Mouse (Mus musculus) left cerebral cortex, adult 18-20 months (tissue): ENCODE results near the gene Asic1. TPM values are rescaled to one million over a fixed set of nuclear protein-coding genes. Genes with fewer than 3 reads are reported as not detected.

Experiments
- DNase-seq, 2 experiments: peaks; one replicate each; pipeline ENCODE4 v3.0.0; 2021 to 2022; ENCODE audit warnings: low spot score in 2 of 2, mixed read lengths in 1 of 2
- long read RNA-seq, 2 experiments: library from polyadenylated mRNA; stranded (forward); transcript quantifications; one replicate each; pipeline ENCODE4 v2.0.0; 2021
- total RNA-seq, 2 experiments: library from RNA; stranded (reverse); gene quantifications; 2 replicates each; pipeline ENCODE4 v1.2.3; 2021

The Asic1 gene
- 10 to 100 TPM; 62.7 to 75.8 TPM for total RNA-seq
- long read RNA-seq, experiment 1, full-length matches to known transcripts, result 28 of 52 reads
- long read RNA-seq, experiment 1, partial matches to known transcripts, result 10 of 52 reads
- long read RNA-seq, experiment 1, other reads (novel, unspliced or antisense), result 14 of 52 reads
- long read RNA-seq, experiment 2, full-length matches to known transcripts, result 26 of 38 reads
- long read RNA-seq, experiment 2, partial matches to known transcripts, result 2 of 38 reads
- long read RNA-seq, experiment 2, other reads (novel, unspliced or antisense), result 10 of 38 reads

GRCm38 (mm10) chr15:99670154-99670821 lies at the start of gene Asic1:
Gene Asic1, plus strand, starts transcription at chr15:99670368.
- peak; percentile 63 to 80 for DNase-seq

DNA sequence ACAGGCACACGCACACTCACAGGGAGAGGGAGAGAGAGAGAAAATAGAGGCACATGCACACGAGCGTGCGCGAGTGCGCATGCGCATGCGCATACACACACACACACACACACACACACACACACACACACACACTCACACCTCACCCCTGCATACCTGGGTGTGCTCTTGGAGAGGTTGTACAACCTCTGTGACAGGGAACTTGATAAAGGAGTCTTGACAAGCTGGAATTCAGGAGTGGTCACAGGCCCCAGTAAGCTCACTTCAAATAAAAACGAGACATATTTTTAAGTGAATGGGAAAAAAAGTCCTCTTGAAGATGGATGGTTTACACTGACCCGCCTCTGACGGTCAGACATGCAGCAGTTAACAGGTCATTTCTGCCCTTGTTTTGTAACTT lies 48.1 kb upstream of the Asic1 start:
- DNase-seq, result no peak

DNA sequence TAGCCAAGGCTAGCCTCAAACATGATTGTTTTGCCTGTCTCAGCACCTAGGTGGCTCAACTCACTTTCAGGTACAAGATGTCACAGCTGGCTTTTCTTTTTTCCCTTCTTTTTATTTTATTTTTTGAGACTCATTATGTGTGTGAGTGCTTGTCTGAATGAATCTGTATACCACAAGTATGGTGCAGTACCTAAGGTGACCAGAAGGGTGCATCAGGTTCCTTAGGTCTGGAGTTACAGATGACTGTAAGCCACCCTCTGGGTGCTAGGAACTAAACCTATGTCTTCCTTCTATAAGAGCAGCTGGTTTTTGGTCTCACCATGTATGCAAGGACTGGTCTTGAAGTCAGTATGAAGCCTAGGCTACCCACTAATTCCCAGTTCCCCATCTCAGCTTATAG lies 38.5 kb upstream of the Asic1 start:
- no peak for DNase-seq

DNA sequence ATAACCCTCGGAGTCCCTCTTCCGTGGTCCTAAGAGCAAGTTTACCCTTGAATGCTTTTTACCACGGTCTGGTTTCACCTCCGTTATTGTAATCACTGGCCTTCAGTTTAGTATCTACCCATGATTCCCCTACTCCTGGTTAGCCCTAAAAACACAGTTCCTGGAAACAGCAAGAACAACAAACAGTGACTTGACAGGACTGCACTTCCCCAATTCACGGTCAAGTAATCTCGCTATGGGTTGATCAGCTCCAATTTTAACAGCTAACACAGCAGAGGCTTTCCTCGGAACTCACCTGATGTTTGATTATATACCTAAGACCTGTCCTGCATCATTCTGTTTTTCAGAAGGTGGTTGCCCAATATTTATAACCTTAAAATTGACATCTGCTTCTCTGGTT lies 35.5 kb upstream of the Asic1 start:
- no peak for DNase-seq

- no peak for DNase-seq
Observed at GRCm38 (mm10) chr15:99637405-99638123, 32.6 kb upstream of the Asic1 start.

GRCm38 (mm10) chr15:99638124-99638485 lies 32.1 kb upstream of the Asic1 start:
- no peak for DNase-seq

- no peak for DNase-seq
Observed at GRCm38 (mm10) chr15:99642622-99643021, 27.5 kb upstream of the Asic1 start.

GRCm38 (mm10) chr15:99643832-99644231 lies 26.3 kb upstream of the Asic1 start:
- no peak for DNase-seq

DNA sequence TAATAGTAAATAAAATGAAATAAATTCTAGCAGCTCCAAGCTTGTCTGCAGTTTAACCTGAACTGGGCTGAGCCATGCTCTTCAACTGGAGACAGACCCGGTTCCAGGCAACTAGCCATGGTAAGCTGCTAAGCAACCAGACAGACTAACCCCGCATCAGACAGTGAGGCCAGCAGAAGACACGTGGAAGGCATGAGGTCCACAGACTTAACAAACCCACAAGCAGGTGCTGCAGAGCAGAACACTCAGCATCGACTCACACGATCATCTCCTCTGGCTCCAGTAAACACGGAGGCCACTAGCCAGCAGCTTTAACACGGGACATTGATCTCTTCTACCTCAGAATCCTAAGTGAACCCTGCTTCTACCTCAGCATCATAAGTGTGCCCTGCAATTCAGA lies 25.4 kb upstream of the Asic1 start:
- DNase-seq, result peak in 1 of 2 experiments; percentile 45

GRCm38 (mm10) chr15:99648326-99648725 lies 21.8 kb upstream of the Asic1 start:
- DNase-seq, result no peak

GRCm38 (mm10) chr15:99649067-99649761 lies 21.0 kb upstream of the Asic1 start:
- no peak for DNase-seq

DNA sequence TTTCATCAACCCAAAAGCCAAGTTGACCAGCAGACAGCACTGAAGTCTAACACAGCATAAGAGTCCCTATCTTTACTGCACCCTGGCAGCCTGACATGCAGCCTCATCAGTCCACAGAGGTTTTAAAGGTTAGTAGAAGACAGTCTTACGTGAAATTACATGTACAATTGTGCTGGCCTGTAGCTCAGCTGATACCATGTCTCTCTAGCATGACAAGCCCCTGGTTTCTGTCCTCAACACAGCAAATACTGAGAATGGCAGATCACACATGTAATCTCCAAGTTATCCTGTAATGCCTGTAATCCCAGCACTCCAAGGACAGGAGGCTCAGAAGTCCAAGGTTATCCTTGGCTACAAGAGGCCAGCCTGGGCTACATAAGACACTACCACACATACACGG lies 19.9 kb upstream of the Asic1 start:
- DNase-seq, result no peak

DNA sequence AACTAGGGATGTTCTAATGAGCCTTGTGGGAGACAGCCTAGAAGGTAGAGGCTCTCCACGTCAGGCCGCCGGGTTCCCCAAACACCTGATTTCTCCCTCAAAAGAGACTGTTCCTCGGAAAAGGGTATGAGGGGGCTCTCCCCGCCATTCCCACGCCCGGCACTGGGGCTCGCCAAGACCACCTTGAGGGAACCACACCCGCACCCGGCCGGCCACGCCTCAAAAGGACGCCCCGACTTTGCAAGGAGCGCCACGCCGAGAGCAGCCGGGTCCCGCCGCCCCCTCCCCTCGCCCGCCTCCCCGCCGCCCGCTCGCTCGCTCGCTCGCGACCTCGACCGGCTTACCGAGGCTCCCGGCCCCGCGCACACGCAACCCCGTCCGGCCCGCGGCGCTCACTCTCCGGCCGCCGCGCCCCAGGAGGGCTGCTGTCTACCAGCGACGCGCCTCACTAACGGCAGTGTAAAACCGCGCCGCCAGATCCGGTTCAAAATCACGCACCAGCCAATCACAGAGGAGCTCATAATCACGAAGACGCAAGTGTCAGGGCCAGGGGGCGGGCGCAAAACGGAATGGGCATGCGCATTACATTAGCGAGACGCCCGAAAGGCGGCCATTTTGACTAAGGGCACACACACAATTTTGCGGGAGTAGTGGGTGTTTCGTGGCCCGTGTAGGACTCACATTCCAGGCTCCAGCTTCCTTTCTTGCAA lies 18.9 kb upstream of the Asic1 start, which contains the start of gene Racgap1:
Gene Racgap1 (minus strand): TSS at position 494 of the 710 bp plus-strand sequence.
- DNase-seq, result peak; percentile 97

DNA sequence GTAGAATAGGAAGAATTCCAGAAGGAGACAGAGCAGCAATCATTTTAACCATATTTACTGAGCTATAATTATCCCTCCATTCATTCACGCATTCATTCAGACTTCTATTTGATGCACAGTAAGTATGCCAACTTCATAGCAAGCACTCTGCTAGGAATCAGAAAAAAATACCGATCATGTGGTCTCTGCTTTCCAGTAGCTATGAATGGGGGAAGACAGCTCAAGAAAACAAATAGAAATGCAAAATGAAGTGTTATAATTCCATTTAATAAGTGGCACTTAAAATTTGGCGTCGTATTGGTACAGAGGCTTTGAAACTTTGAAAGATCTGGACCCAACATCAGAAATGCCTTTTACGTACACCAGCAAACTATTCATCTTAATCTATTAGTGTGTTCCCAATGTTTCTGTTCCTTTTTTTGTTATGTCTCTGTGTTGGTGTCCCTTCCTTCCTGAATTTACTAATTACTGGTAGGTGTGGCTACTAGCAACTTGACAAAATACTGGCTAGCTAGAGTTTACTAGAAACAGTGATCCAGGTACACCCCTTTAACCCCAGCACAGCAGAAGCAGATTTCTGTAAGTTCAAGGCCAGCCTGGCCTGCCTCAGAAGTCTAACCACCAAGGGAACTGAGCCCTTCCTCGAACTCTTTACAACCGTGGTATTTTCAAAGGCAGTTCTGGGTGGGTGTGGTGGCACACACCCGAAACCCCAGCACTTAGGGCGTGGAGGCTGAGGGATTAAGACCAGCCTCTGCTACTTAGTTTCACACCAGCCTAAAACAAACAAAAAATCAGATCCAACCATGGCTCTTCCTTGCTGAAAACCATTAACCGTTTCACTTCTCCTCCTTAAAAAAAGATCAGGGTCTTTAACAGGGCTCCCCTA lies 17.9 kb upstream of the Asic1 start:
- DNase-seq, result no peak

DNA sequence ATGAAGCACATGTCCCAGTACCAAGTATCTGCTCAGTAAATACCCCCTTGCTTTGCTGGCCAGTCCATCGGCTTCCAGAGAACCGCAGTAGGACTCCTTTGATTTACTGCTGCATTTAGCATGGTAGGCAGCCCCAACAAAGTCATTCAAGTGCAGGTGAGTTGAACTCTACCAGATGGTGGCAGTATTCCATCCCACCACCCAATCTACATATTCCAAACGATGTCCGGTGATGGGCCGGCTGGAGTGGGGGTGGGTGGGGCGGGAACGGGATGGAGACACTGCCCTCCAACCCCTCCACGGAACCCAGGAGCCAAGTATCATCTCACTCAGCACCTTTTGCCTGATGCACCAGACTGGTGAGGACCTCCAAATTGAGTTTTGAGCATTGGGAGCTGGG lies 16.9 kb upstream of the Asic1 start:
- DNase-seq, result no peak

DNA sequence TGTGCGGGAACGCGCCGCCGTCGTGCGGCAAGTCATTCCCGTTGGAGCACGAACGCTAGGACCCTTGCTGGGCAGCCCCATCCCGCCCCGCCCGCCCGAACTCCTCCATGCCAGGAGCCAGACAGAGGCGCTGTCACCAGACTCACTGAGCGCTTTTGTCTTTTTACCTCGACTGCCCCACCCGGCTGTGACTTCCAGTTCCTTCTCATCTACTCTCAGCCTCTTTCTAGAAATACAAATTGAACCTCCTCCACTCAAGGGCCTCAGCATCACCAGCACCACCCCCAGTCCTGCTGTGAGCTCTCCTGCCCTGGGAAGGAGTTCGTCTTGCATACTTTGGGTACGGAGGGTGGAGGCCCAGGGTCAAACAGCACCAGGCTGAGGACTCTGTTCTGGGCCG lies 16.3 kb upstream of the Asic1 start:
- no peak for DNase-seq

- DNase-seq, result no peak
Observed at GRCm38 (mm10) chr15:99655956-99656355, 14.2 kb upstream of the Asic1 start.

- DNase-seq, result no peak
Observed at GRCm38 (mm10) chr15:99658437-99658836, 11.7 kb upstream of the Asic1 start.

GRCm38 (mm10) chr15:99661121-99661830 lies 8.9 kb upstream of the Asic1 start:
- peak in 1 of 2 experiments; percentile 50 for DNase-seq
